Mouse (Mus musculus): Measurements from ENCODE around the gene Snrnp35.
A peak's percentile ranks its signal among the peaks of the same experiment; 100 is the strongest.

Gene Snrnp35

DNA sequence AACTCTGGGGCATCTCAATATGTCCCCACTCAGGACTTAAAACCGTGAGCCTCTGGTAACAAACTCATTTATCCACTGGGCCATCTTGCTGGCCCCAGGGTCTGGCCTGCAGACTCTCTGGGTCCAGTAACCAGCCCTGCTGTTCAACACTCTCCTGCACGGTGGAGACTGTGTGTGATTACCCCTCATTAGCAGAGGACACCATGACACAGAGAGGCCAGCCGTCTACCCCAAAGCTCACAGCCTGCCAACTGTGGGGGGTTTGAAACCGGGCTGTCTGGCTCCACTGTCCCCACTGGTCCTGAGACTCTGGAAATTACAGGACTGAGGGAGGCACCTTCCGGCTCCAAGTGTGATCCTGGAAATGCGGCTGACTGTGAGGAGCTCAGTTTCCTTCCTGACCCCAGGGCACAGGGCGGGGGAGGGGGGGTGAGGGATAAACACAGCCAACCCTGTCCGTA lies 46.3 kb downstream of the Snrnp35 start:
- H3K27me3 ChIP-seq (ENCODE audit: insufficient read depth, low read length) = peaks cover 4% of the 10 kb centered on the region; the same call in 1 of the 2 replicates
- H3K9me3 ChIP-seq (ENCODE audit: low read length) = no peaks in the 10 kb centered on the region
- H3K4me1 ChIP-seq (replicated peaks; ENCODE audit: low read depth, low read length) = peaks cover 67% of the 10 kb centered on the region
- peaks cover 17% of the 10 kb centered on the region for H3K36me3 ChIP-seq (ENCODE audit: insufficient read depth, low read length)
- TF ChIP-seq NANOG (IDR thresholded peaks at IDR 0.05; ENCODE audit: borderline replicate concordance, low read length) (no peak), POU5F1 (IDR thresholded peaks at IDR 0.05; ENCODE audit: borderline replicate concordance, low read length) (no peak), CTCF (conservative IDR thresholded peaks at IDR 0.05; ENCODE audit: low read length) (no peak)
- peak overlapping the region; percentile 90 for H3K4me3 ChIP-seq (replicated peaks; ENCODE audit: low read length)

DNA sequence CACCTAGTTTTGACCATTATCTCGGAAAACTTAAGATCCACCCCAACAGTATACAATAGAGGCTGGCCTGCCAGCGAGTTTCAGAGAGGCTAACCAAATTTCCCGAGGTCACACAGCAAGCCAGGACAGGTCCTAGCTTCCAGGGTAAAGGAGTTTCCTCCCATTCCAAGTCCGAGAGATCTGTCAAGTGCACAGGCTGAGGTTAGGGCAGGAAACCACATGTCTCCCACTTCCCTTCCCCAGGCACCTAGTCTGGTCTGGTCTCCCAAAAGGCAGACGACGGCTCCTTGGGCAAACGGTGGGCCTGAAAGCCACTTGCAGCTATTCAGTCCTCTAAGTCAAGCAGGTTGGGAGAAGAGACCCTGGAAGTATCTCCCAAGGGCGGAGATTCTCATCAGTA lies 46.8 kb downstream of the Snrnp35 start:
- H3K4me3 ChIP-seq (replicated peaks; ENCODE audit: low read length) = peak overlapping the region; percentile 90
- no peak for TF ChIP-seq POU5F1 (IDR thresholded peaks at IDR 0.05; ENCODE audit: borderline replicate concordance, low read length)
- no peak for TF ChIP-seq NANOG (IDR thresholded peaks at IDR 0.05; ENCODE audit: borderline replicate concordance, low read length)
- no peak for TF ChIP-seq CTCF (conservative IDR thresholded peaks at IDR 0.05; ENCODE audit: low read length)
- H3K9me3 ChIP-seq (ENCODE audit: low read length) = no peaks in the 10 kb centered on the region
- peaks cover 12% of the 10 kb centered on the region for H3K36me3 ChIP-seq (ENCODE audit: insufficient read depth, low read length)
- H3K4me1 ChIP-seq (replicated peaks; ENCODE audit: low read depth, low read length) = peaks cover 65% of the 10 kb centered on the region
- peaks cover 4% of the 10 kb centered on the region; the same call in 1 of the 2 replicates for H3K27me3 ChIP-seq (ENCODE audit: insufficient read depth, low read length)

DNA sequence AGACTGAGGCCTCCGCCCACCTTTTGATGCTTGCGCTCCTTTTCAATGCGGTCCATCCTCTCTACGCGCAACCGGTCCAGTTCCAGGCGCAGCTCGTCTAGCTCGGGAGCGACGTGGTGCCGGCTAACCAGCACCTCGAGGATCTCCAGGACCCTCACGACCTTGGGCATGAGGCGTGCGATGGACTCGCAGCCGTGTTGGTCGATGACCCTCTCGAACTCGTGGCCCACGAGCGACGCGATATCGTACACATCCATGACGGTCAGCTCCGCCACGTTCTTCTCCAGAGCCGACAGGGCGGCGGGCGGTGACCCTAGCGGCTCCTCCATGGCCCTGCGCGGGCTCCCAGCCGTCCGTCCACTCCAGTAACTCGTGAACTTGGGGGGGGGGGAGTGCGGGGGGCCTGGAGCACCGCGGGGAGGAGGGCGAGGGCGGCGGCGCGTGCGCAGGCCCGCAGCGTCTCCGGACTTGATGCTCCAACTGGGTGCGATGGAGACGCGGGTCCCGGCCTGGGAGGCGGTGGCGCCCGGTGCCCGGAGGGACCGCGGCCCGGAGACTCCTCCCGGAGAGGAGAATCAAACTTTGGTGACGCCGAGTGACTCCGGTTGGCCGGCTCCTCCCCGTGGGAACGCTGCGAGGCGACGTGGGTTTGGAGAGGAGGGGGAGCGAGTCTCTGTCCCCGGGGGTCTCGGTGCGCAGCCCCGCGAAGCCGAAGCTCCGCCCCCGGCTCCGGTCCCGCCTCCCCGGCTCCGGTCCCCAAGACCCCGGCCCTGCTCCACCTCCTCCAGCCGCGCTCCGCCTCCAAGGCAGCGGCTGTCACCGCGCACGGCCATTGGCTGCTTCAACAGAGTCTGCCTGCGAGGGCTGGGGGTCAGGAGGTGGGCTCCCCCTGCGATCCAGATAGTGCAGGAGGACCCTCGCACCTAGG lies 48.0 kb downstream of the Snrnp35 start, which contains the start of gene Rilpl1:
TSS of gene Rilpl1 (minus strand) at position 737 of the 928 bp plus-strand sequence.
- H3K4me1 ChIP-seq (replicated peaks; ENCODE audit: low read depth, low read length) = peaks cover 66% of the 10 kb centered on the region
- TF ChIP-seq NANOG (IDR thresholded peaks at IDR 0.05; ENCODE audit: borderline replicate concordance, low read length) (no peak), POU5F1 (IDR thresholded peaks at IDR 0.05; ENCODE audit: borderline replicate concordance, low read length) (no peak), CTCF (conservative IDR thresholded peaks at IDR 0.05; ENCODE audit: low read length) (no peak)
- H3K27me3 ChIP-seq (ENCODE audit: insufficient read depth, low read length) = peaks cover 4% of the 10 kb centered on the region; the same call in 1 of the 2 replicates

DNA sequence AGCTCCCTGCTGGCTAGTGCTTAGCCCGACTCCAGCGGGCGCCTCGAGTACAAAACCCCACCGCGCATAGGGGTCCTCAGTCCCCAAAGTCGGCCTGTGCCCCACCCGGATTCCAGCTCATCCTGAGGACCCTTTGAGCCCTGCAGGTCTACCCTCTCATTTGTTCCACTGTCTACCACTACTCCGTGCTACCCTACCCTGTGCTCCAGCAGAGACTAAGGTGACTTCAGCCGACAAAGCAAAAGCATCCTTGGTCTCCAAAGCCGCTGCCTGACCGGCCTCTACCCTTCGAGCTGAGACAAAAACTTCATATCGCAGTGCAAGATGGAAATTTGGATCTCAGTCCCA lies 48.6 kb downstream of the Snrnp35 start:
- peak overlapping the region; percentile 90 for H3K4me3 ChIP-seq (replicated peaks; ENCODE audit: low read length)

More for the DNA sequence above, 48.0 kb downstream of the Snrnp35 start, which contains the start of gene Rilpl1:
- Histone ChIP-seq H3K36me3 (ENCODE audit: insufficient read depth, low read length) (peaks cover 4% of the 10 kb centered on the region; the same call in 1 of the 2 replicates), H3K9me3 (ENCODE audit: low read length) (no peaks in the 10 kb centered on the region), H3K4me3 (replicated peaks; ENCODE audit: low read length) (peak within 1 kb of the TSS; percentile 90)

DNA sequence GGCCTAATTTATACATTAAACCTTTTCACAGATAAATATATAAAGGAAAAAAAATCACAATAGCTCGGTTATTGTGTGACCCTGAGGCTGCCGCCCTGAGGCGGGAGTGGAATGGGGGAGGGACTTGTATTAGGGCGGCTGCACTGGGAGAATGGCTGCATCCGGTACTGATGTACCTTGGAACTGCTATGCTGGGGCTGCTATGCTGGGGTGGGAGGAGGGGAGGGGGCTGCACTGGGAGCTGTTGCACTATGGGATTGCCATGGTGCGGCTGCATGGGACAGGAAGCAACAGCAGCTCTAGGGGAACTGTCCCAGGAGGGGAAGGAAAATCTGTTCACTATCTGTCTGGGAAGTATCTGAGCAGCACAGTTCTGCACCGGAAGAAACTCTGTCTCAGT lies 49.5 kb downstream of the Snrnp35 start:
- Histone ChIP-seq H3K9me3 (ENCODE audit: low read length) (no peaks in the 10 kb centered on the region), H3K36me3 (ENCODE audit: insufficient read depth, low read length) (no peaks in the 10 kb centered on the region), H3K4me3 (replicated peaks; ENCODE audit: low read length) (peak overlapping the region; percentile 90; the same call in 1 of the 2 replicates), H3K4me1 (replicated peaks; ENCODE audit: low read depth, low read length) (peaks cover 69% of the 10 kb centered on the region), H3K27me3 (ENCODE audit: insufficient read depth, low read length) (peaks cover 4% of the 10 kb centered on the region; the same call in 1 of the 2 replicates)
- TF ChIP-seq NANOG (IDR thresholded peaks at IDR 0.05; ENCODE audit: borderline replicate concordance, low read length) = no peak
- TF ChIP-seq POU5F1 (IDR thresholded peaks at IDR 0.05; ENCODE audit: borderline replicate concordance, low read length) = no peak
- TF ChIP-seq CTCF (conservative IDR thresholded peaks at IDR 0.05; ENCODE audit: low read length) = no peak

More for the DNA sequence above, 48.6 kb downstream of the Snrnp35 start:
- Histone ChIP-seq H3K9me3 (ENCODE audit: low read length) (no peaks in the 10 kb centered on the region), H3K4me1 (replicated peaks; ENCODE audit: low read depth, low read length) (peaks cover 68% of the 10 kb centered on the region), H3K36me3 (ENCODE audit: insufficient read depth, low read length) (no peaks in the 10 kb centered on the region; the same call in 1 of the 2 replicates), H3K27me3 (ENCODE audit: insufficient read depth, low read length) (peaks cover 4% of the 10 kb centered on the region; the same call in 1 of the 2 replicates)
- no peak for TF ChIP-seq POU5F1 (IDR thresholded peaks at IDR 0.05; ENCODE audit: borderline replicate concordance, low read length)

- H3K27me3 ChIP-seq (ENCODE audit: insufficient read depth, low read length) = peaks cover under 1% of the 10 kb centered on the region; the same call in 1 of the 2 replicates
- peaks cover 56% of the 10 kb centered on the region for H3K4me1 ChIP-seq (replicated peaks; ENCODE audit: low read depth, low read length)
- H3K4me3 ChIP-seq (replicated peaks; ENCODE audit: low read length) = no peak overlapping the region
- no peaks in the 10 kb centered on the region for H3K36me3 ChIP-seq (ENCODE audit: insufficient read depth, low read length)
- H3K9me3 ChIP-seq (ENCODE audit: low read length) = no peaks in the 10 kb centered on the region
- no peak for TF ChIP-seq POU5F1 (IDR thresholded peaks at IDR 0.05; ENCODE audit: borderline replicate concordance, low read length)
- no peak for TF ChIP-seq CTCF (conservative IDR thresholded peaks at IDR 0.05; ENCODE audit: low read length)
- no peak for TF ChIP-seq NANOG (IDR thresholded peaks at IDR 0.05; ENCODE audit: borderline replicate concordance, low read length)
Measured at GRCm38 (mm10) chr5:124535016-124535415, 52.1 kb downstream of the Snrnp35 start.

- TF ChIP-seq POU5F1 (IDR thresholded peaks at IDR 0.05; ENCODE audit: borderline replicate concordance, low read length) (no peak), CTCF (conservative IDR thresholded peaks at IDR 0.05; ENCODE audit: low read length) (0 out of 2 replicates have a peak, but pooled peaks have one; percentile 6), NANOG (IDR thresholded peaks at IDR 0.05; ENCODE audit: borderline replicate concordance, low read length) (no peak)
- Histone ChIP-seq H3K36me3 (ENCODE audit: insufficient read depth, low read length) (no peaks in the 10 kb centered on the region), H3K4me3 (replicated peaks; ENCODE audit: low read length) (peak overlapping the region; percentile 62), H3K27me3 (ENCODE audit: insufficient read depth, low read length) (no peaks in the 10 kb centered on the region), H3K9me3 (ENCODE audit: low read length) (no peaks in the 10 kb centered on the region), H3K4me1 (replicated peaks; ENCODE audit: low read depth, low read length) (peaks cover 49% of the 10 kb centered on the region)
Measured at GRCm38 (mm10) chr5:124536776-124537175, 53.8 kb downstream of the Snrnp35 start.

Data from E14TG2a.4 (cell line).